Mouse (Mus musculus): Measurements from ENCODE around the gene AL731706.1.

The AL731706.1 gene

GRCm38 (mm10) chr2:136833976-136834714 is 57.0 kb downstream of the AL731706.1 start:
- DNase-seq: no peak

DNA sequence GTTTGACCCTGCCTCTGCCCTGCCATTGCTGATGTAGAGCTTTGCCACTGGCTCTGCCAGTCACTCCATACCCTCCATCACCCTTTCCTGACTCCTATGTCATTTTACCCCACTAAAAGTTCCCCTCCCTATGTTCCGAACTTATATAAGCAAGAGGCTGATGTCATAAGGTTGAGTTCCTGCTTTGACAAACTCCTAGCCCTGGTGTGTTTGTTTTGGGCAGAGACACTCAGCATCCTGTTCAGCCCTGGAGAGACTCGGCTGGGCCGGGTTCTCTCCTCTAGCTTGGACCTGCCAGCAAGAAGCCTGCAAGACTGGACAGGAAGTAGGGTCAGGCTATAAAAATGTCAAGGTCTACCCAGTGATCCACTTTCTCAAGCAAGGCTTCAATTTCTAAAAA is 58.3 kb downstream of the AL731706.1 start:
- DNase-seq: peak; percentile 7 to 8
